Mouse (Mus musculus) testis, adult 10 weeks (tissue): Measurements from ENCODE around the gene Aff1. TPM values are rescaled to one million over a fixed set of nuclear protein-coding genes. Genes with fewer than 3 reads are reported as not detected.

Source experiments
- polyA plus RNA-seq: library from polyadenylated mRNA; stranded (reverse); fragments of 350-450 nt; fragmentation: Illumina TruSeq; extraction: RNeasy Lipid Tissue Mini Kit (QIAGEN cat#74804); gene quantifications from one replicate; pipeline ENCODE4 v1.2.3, GENCODE M21; 2014; ENCODE audit warnings: low read depth, low replicate concordance

Aff1 gene
- 2.2 TPM for polyA plus RNA-seq

DNA sequence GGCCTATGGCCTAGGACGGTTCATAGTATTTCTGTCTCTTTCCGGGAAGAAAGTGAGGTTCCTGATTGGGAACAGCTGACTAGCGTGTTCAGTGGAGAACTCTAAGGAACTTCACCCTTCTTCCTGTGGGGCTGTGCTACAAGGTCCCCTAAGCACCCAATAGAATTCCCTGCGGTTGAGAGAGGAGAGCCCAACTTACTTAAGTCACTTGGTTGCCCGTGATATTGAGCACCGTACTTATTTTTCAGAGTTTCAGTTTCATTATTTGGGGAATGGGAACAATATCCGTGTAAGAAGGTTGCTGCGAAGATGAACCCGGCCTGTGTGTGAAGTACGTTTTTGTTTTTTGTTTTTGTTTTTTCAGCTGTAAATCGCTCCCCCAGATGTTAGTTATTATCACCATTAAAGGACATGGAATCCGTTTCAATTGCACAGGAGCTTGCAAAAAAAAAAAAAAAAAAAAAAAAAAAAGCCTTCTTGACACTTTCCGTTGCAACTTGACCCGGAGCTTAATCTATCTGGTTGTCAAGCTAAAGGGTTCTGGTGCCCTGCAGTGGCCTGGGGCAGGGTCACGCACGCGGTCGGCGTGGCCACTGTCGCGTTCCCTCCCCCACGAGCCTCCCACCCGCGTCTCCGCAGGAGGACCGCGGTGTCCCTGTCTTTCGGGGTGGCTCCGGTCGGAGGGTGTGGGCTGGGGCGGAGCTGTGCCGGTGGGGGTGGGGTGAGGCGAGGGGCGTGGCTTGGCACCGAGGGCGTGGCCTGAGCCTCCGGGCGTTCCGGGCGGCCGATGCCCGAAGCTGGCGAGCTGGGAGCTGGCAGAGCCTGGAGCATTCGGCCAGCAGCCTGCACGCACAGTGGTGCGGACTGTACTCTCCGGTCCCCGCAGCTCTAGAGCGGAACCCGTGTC lies at the start of gene Aff1:
Gene Aff1, plus strand, starts transcription at position 751 of the 907 bp plus-strand sequence.

GRCm38 (mm10) chr5:103655346-103656118 lies 36.6 kb upstream of the Aff1 start, which contains the start of gene 1700016H13Rik:
Gene 1700016H13Rik (minus strand): TSS chr5:103656010.

Other genes with a start within 250 kb of the Aff1 start
- gene Slc10a6, start 63.0 kb upstream of the Aff1 start, polyA plus RNA-seq, result 0.87 TPM
- 522 TPM for gene 1700016H13Rik, start 36.4 kb upstream of the Aff1 start, polyA plus RNA-seq
- 6.2 TPM for gene Klhl8, start 218.9 kb downstream of the Aff1 start, polyA plus RNA-seq